In genomic region chr1:128472713-128473230, GRCm38 (mm10) we compare ENCODE assay signal across 8 mouse cellular contexts. TPM values are rescaled to one million over a fixed set of nuclear protein-coding genes. Genes with fewer than 3 reads are reported as not detected.
DNase-seq lines count a peak whose midpoint lies in the region; ATAC-seq and TF ChIP-seq lines count a peak whose summit lies in the region.

No protein-coding gene starts in this region.

- peak overlapping the region; percentile 24 for H3K4me3 ChIP-seq in left cerebral cortex, adult 2 months
- H3K4me3 ChIP-seq in forebrain, embryonic 15.5 days = peak overlapping the region; percentile 36
- peak overlapping the region; percentile 34 for H3K4me3 ChIP-seq in limb, embryonic 12.5 days (replicated peaks)
- H3K4me3 ChIP-seq in olfactory bulb, adult 2 months (ENCODE audit: insufficient read depth, low read depth, low read length) = peak overlapping the region; percentile 30

- TF ChIP-seq POLR2A in olfactory bulb, adult 2 months (IDR thresholded peaks at IDR 0.05; ENCODE audit: insufficient read depth, low read depth, low read length) = no peak

- TF ChIP-seq CTCF in left cerebral cortex, adult 2 months (IDR thresholded peaks at IDR 0.05) = no peak
- TF ChIP-seq CTCF in olfactory bulb, adult 2 months (IDR thresholded peaks at IDR 0.05; ENCODE audit: insufficient read depth, low read depth, low read length) = no peak

- 11% methylated on average over 15 of the region's 15 CpGs for WGBS in forebrain, embryonic 15.5 days
- WGBS in limb, embryonic 12.5 days = 27% methylated on average over 15 of the region's 15 CpGs
- 24% methylated on average over 15 of the region's 15 CpGs for WGBS in olfactory bulb, adult 2 months

- peak overlapping the region; percentile 60 for H3K4me2 ChIP-seq in forebrain, embryonic 15.5 days (replicated peaks)
- peak overlapping the region; percentile 61 for H3K4me2 ChIP-seq in limb, embryonic 12.5 days

- no peaks in the 10 kb centered on the region for H3K9me3 ChIP-seq in forebrain, embryonic 15.5 days
- no peaks in the 10 kb centered on the region for H3K9me3 ChIP-seq in limb, embryonic 12.5 days

- H3K36me3 ChIP-seq in forebrain, embryonic 15.5 days = no peaks in the 10 kb centered on the region
- H3K36me3 ChIP-seq in limb, embryonic 12.5 days = no peaks in the 10 kb centered on the region

- peak; percentile 1; the same call in 1 of the 2 replicates for ATAC-seq in forebrain, embryonic 15.5 days (replicated peaks)
- ATAC-seq in limb, embryonic 12.5 days (ENCODE audit: insufficient number of reproducible peaks, insufficient read depth, low FRiP score, low TSS enrichment, low read depth) = peak; percentile 48; the same call in 1 of the 2 replicates

- no peak for DNase-seq in left cerebral cortex, adult 2 months (ENCODE audit: extremely low spot score in 1 of 2, low spot score in 2 of 2)
- DNase-seq in left cerebral cortex, adult 18-20 months (ENCODE audit: low spot score in 2 of 2) = no peak
- no peak for DNase-seq in thymus, postnatal 36 days
- DNase-seq in ovary, postnatal 36 days (ENCODE audit: low spot score) = no peak
- DNase-seq in lung, postnatal 14 days = no peak

- intact Hi-C loops in left cerebral cortex, adult 2 months (cut with DNase I) = loop anchor here (10.0 kb wide), 1 partner anchor 212 kb away; no protein-coding TSS in a partner anchor

- peaks cover 22% of the 10 kb centered on the region for H3K4me1 ChIP-seq in forebrain, embryonic 15.5 days
- H3K4me1 ChIP-seq in limb, embryonic 12.5 days (replicated peaks) = peaks cover 16% of the 10 kb centered on the region
- peaks cover 10% of the 10 kb centered on the region for H3K4me1 ChIP-seq in olfactory bulb, adult 2 months (ENCODE audit: control insufficient read depth, insufficient read depth, low read length)

- peak overlapping the region; percentile 44 for H3K9ac ChIP-seq in forebrain, embryonic 15.5 days (replicated peaks)
- H3K9ac ChIP-seq in limb, embryonic 12.5 days (replicated peaks) = peak overlapping the region; percentile 35; the same call in 1 of the 2 replicates

- H3K27me3 ChIP-seq in forebrain, embryonic 15.5 days = no peaks in the 10 kb centered on the region
- peaks cover 12% of the 10 kb centered on the region for H3K27me3 ChIP-seq in limb, embryonic 12.5 days

- no peak overlapping the region for H3K27ac ChIP-seq in left cerebral cortex, adult 2 months
- peak overlapping the region; percentile 78 for H3K27ac ChIP-seq in forebrain, embryonic 15.5 days (replicated peaks)
- peak overlapping the region; percentile 59; the same call in 1 of the 2 replicates for H3K27ac ChIP-seq in limb, embryonic 12.5 days
- H3K27ac ChIP-seq in olfactory bulb, adult 2 months (ENCODE audit: insufficient read depth, low read depth, low read length) = no peak overlapping the region

RNA-seq across cellular contexts. Expression of gene Dars, which starts 55.6 kb away (rescaled TPM):
- 10 to 100 TPM; 48.9 to 49.6 TPM for total RNA-seq in left cerebral cortex, adult 2 months (2021)
- total RNA-seq in left cerebral cortex, adult 18-20 months (2021) = 10 to 100 TPM; 52.3 to 56.0 TPM
- 137 and 141 TPM in 2 replicates for polyA plus RNA-seq in forebrain, embryonic 15.5 days (2015; fragmentation: Nextera tagmentation; extraction: Ambion mirVana)
- polyA plus RNA-seq in limb, embryonic 12.5 days (2016; fragmentation: Nextera tagmentation; extraction: Ambion mirVana) = 142 and 144 TPM in 2 replicates
- polyA plus RNA-seq in olfactory bulb, adult 2 months (2012; ENCODE audit: insufficient read depth, insufficient read length, low replicate concordance, missing spikeins) = not detected in 2 replicates

Comparison
In these comparisons a context has a peak if more than half of its experiments do, and no peak if none do; other contexts are left out.
1. H3K27ac ChIP-seq: peak in forebrain, embryonic 15.5 days (single experiment) and limb, embryonic 12.5 days (single experiment); none in left cerebral cortex, adult 2 months (single experiment) and olfactory bulb, adult 2 months (single experiment).
2. Peak in every context shown above with its lines, with median percentiles within 50 percentile points of each other: H3K4me3 ChIP-seq.